Mouse (Mus musculus) hindbrain, embryonic 10.5 days (tissue): Measurements from ENCODE around the gene Akap6. TPM values are rescaled to one million over a fixed set of nuclear protein-coding genes. Genes with fewer than 3 reads are reported as not detected.

Source experiments
- DNase-seq: peaks from one replicate; pipeline ENCODE4 v3.0.0-alpha.2; 2017; ENCODE audit warnings: low spot score
- H3K27ac ChIP-seq: fragments of 300-500 bp; sonication (generic); 2 replicates; pipeline ENCODE4 v1.5.1; 2016; ENCODE audit warnings: mild to moderate bottlenecking, moderate library complexity
- H3K27me3 ChIP-seq: fragments of 300-500 bp; sonication (generic); 2 replicates; pipeline ENCODE4 v1.6.1; 2016; ENCODE audit warnings: mild to moderate bottlenecking; ENCODE audit not compliant: poor library complexity, insufficient read depth, severe bottlenecking
- H3K36me3 ChIP-seq: fragments of 300-500 bp; sonication (generic); 2 replicates; pipeline ENCODE4 v1.6.1; 2016; ENCODE audit warnings: mild to moderate bottlenecking, moderate library complexity
- H3K4me1 ChIP-seq: fragments of 300-500 bp; sonication (generic); replicated peaks from 2 replicates; pipeline ENCODE4 v1.6.1; 2016; ENCODE audit warnings: mild to moderate bottlenecking
- H3K4me3 ChIP-seq: fragments of 300-500 bp; sonication (generic); 2 replicates; pipeline ENCODE4 v1.5.1; 2016; ENCODE audit warnings: mild to moderate bottlenecking, moderate library complexity
- H3K9me3 ChIP-seq: fragments of 300-500 bp; sonication (generic); 2 replicates; pipeline ENCODE4 v1.6.1; 2016; ENCODE audit warnings: mild to moderate bottlenecking, moderate library complexity
- WGBS: fragments of 180-500 bp; shearing (Covaris S2); methylation state at CpG from one replicate; pipeline ENCODE4 v1.1.7; 2016; 5-methylcytosine and 5-hydroxymethylcytosine counted together
- polyA plus RNA-seq: library from polyadenylated mRNA; unstranded; fragments of >200 nt; fragmentation: Nextera tagmentation; extraction: Ambion mirVana; gene quantifications from 2 replicates; pipeline ENCODE4 v1.2.1, GENCODE M21; 2016

Akap6 gene
- polyA plus RNA-seq, 1 experiment from 2014 or later: 18.7 TPM

DNA sequence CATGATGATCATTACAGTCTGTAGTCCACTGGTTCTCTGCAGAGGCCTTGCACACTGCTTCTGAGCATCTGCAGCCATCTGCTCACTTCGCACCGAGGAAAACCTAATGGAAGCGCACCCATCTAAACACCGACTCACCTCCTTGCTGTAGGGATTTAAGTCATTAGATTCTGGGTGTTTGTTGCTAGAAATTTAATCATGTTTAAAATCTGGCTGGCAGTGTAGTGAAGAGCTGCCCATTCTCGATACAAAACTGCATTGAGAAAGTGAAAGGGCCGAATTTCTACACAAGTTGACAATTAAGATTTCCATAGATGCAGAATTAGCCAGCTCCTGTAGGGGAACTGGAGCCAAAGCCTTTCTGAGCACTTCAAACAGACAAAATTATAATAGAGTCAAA lies 361.7 kb downstream of the Akap6 start:
- Histone ChIP-seq H3K36me3 (no peaks in the 10 kb centered on the region), H3K27ac (peak overlapping the region; percentile 84), H3K4me3 (no peak overlapping the region), H3K27me3 (no peaks in the 10 kb centered on the region), H3K9me3 (no peaks in the 10 kb centered on the region), H3K4me1 (peaks cover 73% of the 10 kb centered on the region)
- DNase-seq: no peak
- 70% methylated on average over 6 of the region's 6 CpGs for WGBS

DNA sequence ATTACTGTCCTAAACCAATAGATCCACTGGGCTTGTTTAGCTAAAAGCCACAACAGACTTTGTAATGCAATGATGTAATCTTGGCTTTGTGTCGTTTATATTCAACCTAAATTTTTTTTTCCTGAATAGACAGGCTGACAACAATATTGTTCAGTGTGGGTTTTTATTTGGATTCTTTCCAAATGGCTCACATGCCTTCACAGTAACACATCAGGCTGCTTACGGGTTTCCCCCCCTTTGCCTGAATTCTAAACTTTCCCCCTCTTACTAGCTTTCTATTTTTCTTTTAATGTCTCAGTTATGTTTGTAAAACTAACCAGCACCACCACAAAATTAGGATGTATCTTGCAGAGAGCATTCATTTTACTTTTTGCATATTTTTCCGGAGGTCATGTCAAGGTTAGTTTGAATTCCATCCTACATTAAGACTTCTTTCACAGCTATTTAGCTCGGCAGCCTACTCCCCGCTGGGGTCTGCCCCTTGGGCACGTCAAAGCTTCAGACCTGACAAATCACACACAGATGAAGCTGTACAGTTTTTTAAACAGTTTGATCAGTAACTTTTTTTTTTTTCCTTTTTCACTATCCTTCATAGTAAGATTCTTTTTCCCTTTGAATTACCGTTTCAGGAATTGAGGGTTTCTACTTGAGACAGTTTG lies 362.4 kb downstream of the Akap6 start:
- 7% methylated on average over 7 of the region's 7 CpGs for WGBS
- H3K4me3 ChIP-seq: peak overlapping the region; percentile 0; the same call in 1 of the 2 replicates

DNA sequence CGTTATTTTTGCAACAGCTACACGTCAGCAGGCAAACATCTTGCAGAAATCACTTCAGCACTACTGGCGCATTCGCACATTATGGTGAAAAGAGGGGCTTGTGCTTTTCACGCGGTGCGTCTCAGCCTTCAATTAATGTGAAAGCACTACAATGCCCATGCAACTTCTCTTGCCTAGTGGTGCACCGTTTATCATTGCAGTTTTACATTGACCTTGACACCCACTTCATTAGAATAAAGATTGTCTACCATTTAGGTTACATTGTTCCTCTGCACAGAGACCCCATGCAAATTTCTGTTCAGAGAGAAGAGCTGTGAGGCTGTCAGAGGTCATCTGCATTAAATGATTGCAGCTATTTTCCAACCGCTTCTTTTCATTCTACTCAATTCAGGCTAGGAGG lies 363.8 kb downstream of the Akap6 start:
- Histone ChIP-seq H3K36me3 (no peaks in the 10 kb centered on the region), H3K4me3 (no peak overlapping the region), H3K4me1 (peaks cover 86% of the 10 kb centered on the region), H3K27ac (peak overlapping the region; percentile 84), H3K27me3 (no peaks in the 10 kb centered on the region), H3K9me3 (no peaks in the 10 kb centered on the region)
- WGBS: 22% methylated on average over 9 of the region's 9 CpGs
- peak; percentile 53 for DNase-seq

More for the DNA sequence above, 362.4 kb downstream of the Akap6 start:
- no peaks in the 10 kb centered on the region for H3K9me3 ChIP-seq
- peaks cover 80% of the 10 kb centered on the region for H3K4me1 ChIP-seq
- no peaks in the 10 kb centered on the region for H3K27me3 ChIP-seq
- H3K27ac ChIP-seq: peak overlapping the region; percentile 84
- DNase-seq: peak; percentile 55
- H3K36me3 ChIP-seq: no peaks in the 10 kb centered on the region

DNA sequence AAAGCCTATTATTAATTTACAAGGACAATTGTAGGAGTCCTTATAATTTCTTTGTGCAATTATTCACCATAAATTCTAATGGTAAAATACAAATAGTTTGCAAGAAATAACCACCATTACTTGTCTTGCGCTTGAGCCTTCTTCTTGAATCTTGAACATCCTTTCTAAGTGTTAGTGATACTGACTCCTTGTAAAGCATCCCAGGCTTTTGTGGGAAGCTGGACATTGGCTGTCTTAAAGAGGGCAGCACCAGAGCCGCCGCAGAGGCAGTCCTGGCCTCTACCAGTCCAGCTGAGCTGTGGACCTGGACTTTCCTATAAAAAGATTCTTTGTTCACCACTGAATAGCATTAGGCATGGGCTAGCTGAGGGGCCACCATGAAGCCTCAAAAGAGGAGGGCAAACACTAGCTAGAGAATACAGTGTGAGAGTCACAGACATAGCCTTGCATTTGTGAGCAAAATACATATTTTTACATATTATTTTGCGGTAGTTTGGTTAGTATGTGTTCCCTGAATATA lies 365.1 kb downstream of the Akap6 start:
- peak; percentile 72 for DNase-seq

DNA sequence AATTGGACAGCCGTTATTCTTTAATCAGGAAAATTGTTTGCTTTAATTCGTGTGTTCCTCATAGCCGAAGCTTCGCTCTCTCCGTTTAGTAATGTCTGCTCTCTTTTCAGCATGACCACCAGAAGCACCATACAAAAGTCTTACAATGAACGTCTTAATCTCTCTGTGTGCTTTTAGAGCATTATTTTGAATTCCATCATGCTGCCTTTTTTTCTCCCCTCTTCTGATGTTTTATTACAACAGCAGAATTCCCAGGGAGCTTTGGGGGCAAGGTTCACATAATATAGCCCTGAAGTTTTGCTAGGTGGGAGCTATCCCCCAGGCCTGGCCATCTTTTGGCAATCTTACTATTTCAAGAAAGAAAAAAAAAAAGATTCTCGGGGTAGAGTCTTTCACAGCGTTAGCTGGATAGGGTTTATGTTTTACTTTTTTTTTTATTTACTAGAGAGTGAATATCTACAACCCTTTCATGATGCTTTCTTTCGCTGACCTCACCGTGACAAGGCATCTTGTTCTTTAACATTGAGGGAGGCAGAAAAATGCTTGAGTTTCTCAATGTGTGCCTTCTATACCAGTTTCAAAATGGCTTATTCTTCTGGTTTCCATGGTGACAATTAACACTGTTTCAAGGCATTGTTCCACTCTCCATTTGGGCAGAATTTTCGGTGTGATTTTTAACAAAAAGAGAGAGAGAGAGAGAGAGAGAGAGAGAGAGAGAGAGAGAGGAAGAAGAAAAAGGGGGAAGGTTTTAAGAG lies 366.0 kb downstream of the Akap6 start:
- H3K36me3 ChIP-seq: no peaks in the 10 kb centered on the region
- WGBS: 22% methylated on average over 11 of the region's 11 CpGs
- peak; percentile 9 for DNase-seq
- no peaks in the 10 kb centered on the region for H3K9me3 ChIP-seq
- peaks cover 85% of the 10 kb centered on the region for H3K4me1 ChIP-seq
- H3K4me3 ChIP-seq: peak overlapping the region; percentile 19; the same call in 1 of the 2 replicates
- H3K27me3 ChIP-seq: no peaks in the 10 kb centered on the region
- peak overlapping the region; percentile 84 for H3K27ac ChIP-seq

More for the DNA sequence above, 365.1 kb downstream of the Akap6 start:
- no peaks in the 10 kb centered on the region for H3K27me3 ChIP-seq
- peaks cover 86% of the 10 kb centered on the region for H3K4me1 ChIP-seq
- H3K4me3 ChIP-seq: peak overlapping the region; percentile 19
- H3K36me3 ChIP-seq: no peaks in the 10 kb centered on the region
- WGBS: 23% methylated on average over 4 of the region's 4 CpGs
- peak overlapping the region; percentile 84 for H3K27ac ChIP-seq
- no peaks in the 10 kb centered on the region for H3K9me3 ChIP-seq

DNA sequence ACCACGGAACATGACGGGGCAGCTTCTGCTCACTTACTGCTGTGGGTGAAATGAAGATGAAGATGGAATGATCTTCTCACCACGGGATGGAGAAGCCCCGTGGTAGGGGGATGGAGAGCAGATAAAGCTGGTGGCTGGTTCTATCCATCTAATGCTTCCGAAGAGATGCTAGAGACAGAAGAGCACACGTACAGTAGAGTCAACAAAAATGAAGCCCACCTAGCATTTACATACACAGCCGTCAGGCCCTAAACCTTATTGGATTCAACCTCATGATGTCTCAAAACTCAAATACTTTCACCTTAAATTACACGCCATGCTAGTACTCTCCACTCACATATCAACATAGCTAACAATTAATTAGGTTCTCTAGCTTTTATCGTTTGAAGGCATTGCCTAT lies 367.1 kb downstream of the Akap6 start:
- Histone ChIP-seq H3K27ac (peak overlapping the region; percentile 70), H3K9me3 (no peaks in the 10 kb centered on the region), H3K36me3 (no peaks in the 10 kb centered on the region), H3K27me3 (no peaks in the 10 kb centered on the region), H3K4me3 (no peak overlapping the region), H3K4me1 (peaks cover 82% of the 10 kb centered on the region)
- 77% methylated on average over 9 of the region's 9 CpGs for WGBS
- peak; percentile 6 for DNase-seq

DNA sequence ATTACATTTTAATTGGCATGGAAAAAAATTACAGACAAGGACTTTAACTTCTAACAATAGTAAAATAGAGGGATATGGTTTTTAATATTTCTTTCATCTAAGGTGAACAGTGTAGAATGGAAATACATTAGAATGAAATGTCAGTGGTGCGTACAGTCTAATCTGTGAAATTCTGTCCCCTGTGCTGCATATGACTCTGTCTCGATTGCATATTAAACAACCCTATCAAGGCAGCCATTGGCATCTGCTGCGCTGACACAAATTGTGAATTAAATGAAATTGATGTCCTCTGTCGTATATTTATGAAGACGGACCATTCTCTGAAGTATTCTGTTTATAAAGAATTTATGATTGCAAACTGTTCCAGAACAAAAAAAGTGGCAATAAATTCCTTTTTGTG lies 371.7 kb downstream of the Akap6 start:
- H3K9me3 ChIP-seq: no peaks in the 10 kb centered on the region

DNA sequence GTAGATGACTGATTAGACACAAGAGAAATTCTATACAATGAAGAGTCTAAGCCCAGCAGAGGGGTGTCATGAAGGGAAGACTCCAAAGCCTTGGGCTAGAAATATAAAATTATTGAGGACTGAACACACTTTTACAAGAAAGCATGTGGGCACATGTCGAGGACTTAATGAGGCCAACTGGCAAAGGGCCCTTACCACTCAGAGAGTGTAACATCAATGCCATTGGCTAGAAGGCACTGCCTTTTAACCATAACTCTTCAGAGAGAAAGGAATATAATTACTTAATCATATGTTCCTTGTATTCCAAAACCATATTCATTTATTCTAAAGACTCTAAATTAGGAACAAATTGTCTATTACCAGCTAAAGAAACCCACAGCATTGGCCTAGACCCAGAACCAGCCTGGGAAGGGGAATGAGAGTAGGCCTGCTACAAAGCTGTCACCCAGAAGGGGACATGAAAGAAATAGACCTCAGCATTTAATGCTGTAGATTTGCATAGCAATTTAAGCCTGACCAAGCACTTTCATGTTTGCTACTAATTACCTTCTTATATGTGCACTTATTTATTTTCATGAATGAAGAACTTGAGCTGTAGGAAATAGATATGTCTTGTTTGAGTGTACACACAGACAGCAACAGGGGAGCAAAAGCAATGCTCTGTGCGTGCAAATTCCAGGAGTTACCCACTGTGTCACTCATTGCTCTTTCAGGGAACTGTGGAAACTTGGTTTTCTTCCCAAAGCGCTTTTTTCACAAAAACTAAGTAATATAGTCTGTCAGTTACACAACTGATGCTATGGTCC lies 377.6 kb downstream of the Akap6 start:
- Histone ChIP-seq H3K4me1 (peaks cover 5% of the 10 kb centered on the region; the same call in 1 of the 2 replicates), H3K4me3 (no peak overlapping the region), H3K36me3 (no peaks in the 10 kb centered on the region), H3K27me3 (no peaks in the 10 kb centered on the region), H3K27ac (no peak overlapping the region), H3K9me3 (no peaks in the 10 kb centered on the region)
- no peak for DNase-seq
- 87% methylated on average over 3 of the region's 3 CpGs for WGBS

More for the DNA sequence above, 371.7 kb downstream of the Akap6 start:
- no peak overlapping the region for H3K4me3 ChIP-seq
- H3K4me1 ChIP-seq: peaks cover 43% of the 10 kb centered on the region
- H3K27me3 ChIP-seq: no peaks in the 10 kb centered on the region
- 79% methylated on average over 5 of the region's 5 CpGs for WGBS
- H3K27ac ChIP-seq: no peak overlapping the region
- no peak for DNase-seq
- H3K36me3 ChIP-seq: no peaks in the 10 kb centered on the region

DNA sequence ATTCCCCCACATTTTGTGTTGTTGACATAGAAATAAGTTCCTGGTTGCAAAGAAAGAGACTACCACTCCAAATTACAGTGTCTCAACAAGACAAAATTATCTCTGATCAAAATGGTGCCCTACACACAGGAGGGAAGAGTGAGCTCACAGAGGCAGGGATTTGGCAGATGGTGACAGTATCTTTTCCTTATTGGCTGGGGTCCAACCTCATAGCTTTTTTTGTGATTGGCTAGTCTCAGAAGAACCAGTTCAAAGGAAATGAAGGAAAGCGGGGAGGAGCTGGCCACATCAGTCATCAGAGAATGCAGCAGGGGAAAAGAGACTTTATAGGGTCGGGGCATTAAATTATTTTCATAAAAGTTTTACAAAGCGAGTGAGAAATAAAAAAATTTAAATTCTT lies 386.6 kb downstream of the Akap6 start:
- no peaks in the 10 kb centered on the region for H3K36me3 ChIP-seq
- H3K9me3 ChIP-seq: no peaks in the 10 kb centered on the region
- no peaks in the 10 kb centered on the region for H3K27me3 ChIP-seq
- DNase-seq: no peak
- 86% methylated on average over 3 of the region's 3 CpGs for whole genome bisulfite sequencing
- H3K4me1 ChIP-seq: no peaks in the 10 kb centered on the region
- no peak overlapping the region for H3K4me3 ChIP-seq
- H3K27ac ChIP-seq: no peak overlapping the region

DNA sequence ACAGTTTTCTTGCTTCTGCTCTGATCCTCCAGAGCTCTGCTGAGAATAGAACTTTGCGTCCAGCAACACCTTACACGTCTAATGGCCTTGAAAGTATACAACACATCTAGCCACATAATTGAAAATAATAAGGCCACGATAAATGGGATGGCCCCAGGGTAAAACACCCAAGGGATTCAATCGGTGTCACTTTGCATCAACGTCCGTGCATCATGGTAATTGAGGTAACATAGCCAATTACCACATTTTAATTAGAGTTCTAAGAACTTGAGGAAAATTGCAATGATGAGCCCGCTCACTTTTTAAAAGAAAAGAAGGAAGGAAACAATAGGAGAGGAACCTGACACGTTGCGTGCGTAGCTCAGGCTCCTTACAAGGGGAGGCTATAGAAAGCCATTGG lies 413.1 kb downstream of the Akap6 start:
- DNase-seq: no peak
- no peak overlapping the region for H3K27ac ChIP-seq
- H3K36me3 ChIP-seq: no peaks in the 10 kb centered on the region
- WGBS: 85% methylated on average over 10 of the region's 10 CpGs
- H3K4me1 ChIP-seq: no peaks in the 10 kb centered on the region
- H3K27me3 ChIP-seq: no peaks in the 10 kb centered on the region
- H3K9me3 ChIP-seq: no peaks in the 10 kb centered on the region
- no peak overlapping the region for H3K4me3 ChIP-seq

DNA sequence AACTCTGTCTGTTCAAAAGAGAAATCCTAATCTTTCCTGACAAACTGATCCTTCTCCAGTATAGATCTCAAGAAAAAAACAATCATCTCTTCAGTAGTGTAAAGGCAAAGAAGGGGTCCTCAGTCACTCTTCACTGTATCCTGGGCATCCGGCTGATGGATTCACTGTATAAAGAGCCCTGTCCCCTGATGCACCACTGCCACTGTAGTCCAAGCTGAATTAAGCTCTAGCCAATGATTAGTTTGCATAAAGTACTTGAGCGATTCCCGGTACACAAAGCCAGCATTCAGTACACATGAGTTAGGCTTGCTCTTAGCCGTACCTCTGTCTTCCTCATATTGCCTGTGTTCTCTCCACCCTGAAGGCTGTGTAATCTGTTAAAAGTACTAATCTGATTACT lies 420.2 kb downstream of the Akap6 start:
- H3K4me3 ChIP-seq: no peak overlapping the region

DNA sequence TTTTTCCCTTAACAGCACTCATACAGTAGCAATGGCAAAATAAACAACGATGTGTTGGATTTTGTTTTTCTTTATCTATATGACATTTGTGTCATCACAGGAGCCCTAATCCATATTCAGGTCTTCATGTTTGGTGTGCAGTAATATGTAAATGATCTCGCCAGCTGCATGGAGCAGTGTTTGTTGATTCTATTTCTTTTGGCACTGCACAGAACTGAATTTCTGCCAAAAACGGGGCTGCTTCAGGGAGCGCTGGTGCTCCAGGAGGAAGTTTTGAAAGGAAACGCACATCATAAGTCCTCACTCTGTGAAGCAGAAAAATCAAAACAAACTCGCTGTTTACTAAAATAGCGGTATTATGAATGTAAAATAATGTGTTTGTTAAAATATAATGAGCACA lies 424.9 kb downstream of the Akap6 start:
- Histone ChIP-seq H3K36me3 (no peaks in the 10 kb centered on the region), H3K9me3 (peaks cover 6% of the 10 kb centered on the region; the same call in 1 of the 2 replicates), H3K27me3 (no peaks in the 10 kb centered on the region), H3K27ac (no peak overlapping the region), H3K4me1 (peaks cover 21% of the 10 kb centered on the region), H3K4me3 (no peak overlapping the region)
- no peak for DNase-seq
- WGBS: 77% methylated on average over 7 of the region's 7 CpGs

More for the DNA sequence above, 420.2 kb downstream of the Akap6 start:
- no peak for DNase-seq
- WGBS: 43% methylated on average over 4 of the region's 4 CpGs
- Histone ChIP-seq H3K4me1 (peaks cover 13% of the 10 kb centered on the region), H3K36me3 (no peaks in the 10 kb centered on the region), H3K27me3 (no peaks in the 10 kb centered on the region), H3K27ac (peak overlapping the region; percentile 62), H3K9me3 (peaks cover 6% of the 10 kb centered on the region; the same call in 1 of the 2 replicates)
